Mouse (Mus musculus): Measurements from ENCODE around the gene Dgke. TPM values are rescaled to one million over a fixed set of nuclear protein-coding genes. Genes with fewer than 3 reads are reported as not detected.
"Not testable (repeated sequence)": the region's sequence is repeated elsewhere in the genome, so short reads cannot be mapped to it uniquely, and the experiment has no call there.

Gene Dgke
- total RNA-seq, 2 experiments from 2014 or later: 49.5 to 49.7 TPM

DNA sequence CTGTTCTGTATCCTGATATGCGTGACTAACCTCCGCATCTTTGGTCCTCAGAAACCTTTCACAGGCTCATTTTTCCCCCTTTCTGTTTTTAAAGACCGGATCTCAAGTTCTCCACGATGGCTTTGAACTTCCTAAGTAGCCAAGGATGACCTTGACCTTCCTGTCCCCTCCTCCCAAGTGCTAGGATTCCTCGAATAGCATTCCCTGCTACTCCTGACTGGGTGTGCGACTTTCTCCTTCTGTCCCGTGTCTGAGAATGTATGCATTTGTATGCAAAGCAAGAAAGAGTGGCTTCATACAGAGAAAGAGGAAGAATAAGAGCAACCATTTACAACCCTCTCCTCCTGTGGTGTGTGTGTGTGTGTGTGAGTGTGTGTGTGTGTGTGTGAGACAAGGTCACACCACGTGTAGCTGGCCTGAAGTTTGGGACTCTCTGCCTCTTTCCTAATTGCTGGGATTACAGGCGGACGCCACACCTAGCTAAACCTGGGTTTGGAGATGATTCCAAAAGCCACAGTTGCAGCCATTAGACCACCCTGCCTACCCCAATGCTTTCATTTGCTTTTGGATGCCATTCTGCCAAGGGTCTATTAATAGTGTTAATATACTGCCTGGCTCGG lies 1.3 kb upstream of the Dgke start:
- H3K4me3 ChIP-seq: no peak overlapping the region
- no peak overlapping the region for H3K27ac ChIP-seq
- DNase-seq (ENCODE audit: low spot score in 2 of 2): no peak
- TF ChIP-seq CTCF (conservative IDR thresholded peaks at IDR 0.05): no peak

GRCm38 (mm10) chr11:89067301-89067822 lies 712 bp upstream of the Dgke start:
- H3K4me3 ChIP-seq: no peak overlapping the region
- TF ChIP-seq CTCF (conservative IDR thresholded peaks at IDR 0.05): no peak
- no peak overlapping the region for H3K27ac ChIP-seq
- no peak for DNase-seq (ENCODE audit: low spot score in 2 of 2)

GRCm38 (mm10) chr11:89066126-89066525 lies 524 bp downstream of the Dgke start:
- TF ChIP-seq CTCF (conservative IDR thresholded peaks at IDR 0.05): no peak
- Histone ChIP-seq H3K27ac (no peak overlapping the region), H3K4me3 (no peak overlapping the region)
- no peak for DNase-seq (ENCODE audit: low spot score in 2 of 2)

GRCm38 (mm10) chr11:89065297-89065696 lies 1.4 kb downstream of the Dgke start:
- no peak overlapping the region for H3K4me3 ChIP-seq
- no peak overlapping the region for H3K27ac ChIP-seq
- TF ChIP-seq CTCF (conservative IDR thresholded peaks at IDR 0.05): peak; percentile 67
- no peak for DNase-seq (ENCODE audit: low spot score in 2 of 2)

GRCm38 (mm10) chr11:89064312-89064711 lies 2.3 kb downstream of the Dgke start:
- DNase-seq (ENCODE audit: low spot score in 2 of 2): no peak
- TF ChIP-seq CTCF (conservative IDR thresholded peaks at IDR 0.05): no peak
- H3K27ac ChIP-seq: no peak overlapping the region
- H3K4me3 ChIP-seq: no peak overlapping the region

GRCm38 (mm10) chr11:89061362-89061761 lies 5.3 kb downstream of the Dgke start:
- TF ChIP-seq CTCF (conservative IDR thresholded peaks at IDR 0.05): no peak
- no peak overlapping the region for H3K27ac ChIP-seq
- DNase-seq (ENCODE audit: low spot score in 2 of 2): no peak
- H3K4me3 ChIP-seq: no peak overlapping the region

DNA sequence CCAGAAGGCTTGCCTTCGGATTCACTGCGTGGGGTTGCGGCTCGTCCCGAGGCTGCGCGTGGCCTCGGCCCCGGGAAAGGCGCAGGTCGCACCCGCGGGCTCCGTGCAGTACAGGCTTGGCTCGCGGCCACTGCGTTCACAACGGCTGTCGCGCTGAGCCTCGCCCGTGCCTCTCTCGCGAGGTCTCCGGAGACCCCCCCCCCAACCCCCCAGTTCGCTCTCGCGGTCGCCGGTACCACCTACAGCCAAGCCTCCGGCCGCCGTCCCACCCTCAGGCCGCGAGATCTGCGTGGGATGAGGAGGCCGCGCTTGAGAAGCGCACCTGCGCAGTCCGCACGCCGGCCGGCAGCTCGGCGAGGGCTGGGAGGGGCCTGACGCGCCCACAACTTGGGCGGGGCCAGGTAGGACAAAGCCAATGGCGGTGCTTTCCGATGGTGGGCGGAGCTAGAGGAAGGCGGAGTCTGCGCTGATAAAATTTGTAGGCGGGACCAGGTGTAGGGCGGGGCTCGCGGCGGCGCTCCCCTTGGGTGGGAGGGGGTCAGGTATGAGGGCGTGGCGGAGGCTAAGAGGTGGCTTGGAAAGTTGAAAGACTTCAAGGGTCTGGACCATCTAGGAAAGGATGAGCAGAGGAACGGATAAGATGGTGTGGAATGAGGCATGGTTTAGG lies 6.1 kb downstream of the Dgke start:
- peak; percentile 93 for DNase-seq (ENCODE audit: low spot score in 2 of 2)
- no peak for TF ChIP-seq CTCF (conservative IDR thresholded peaks at IDR 0.05)
- H3K4me3 ChIP-seq: peak overlapping the region; percentile 87
- H3K27ac ChIP-seq: peak overlapping the region; percentile 90

DNA sequence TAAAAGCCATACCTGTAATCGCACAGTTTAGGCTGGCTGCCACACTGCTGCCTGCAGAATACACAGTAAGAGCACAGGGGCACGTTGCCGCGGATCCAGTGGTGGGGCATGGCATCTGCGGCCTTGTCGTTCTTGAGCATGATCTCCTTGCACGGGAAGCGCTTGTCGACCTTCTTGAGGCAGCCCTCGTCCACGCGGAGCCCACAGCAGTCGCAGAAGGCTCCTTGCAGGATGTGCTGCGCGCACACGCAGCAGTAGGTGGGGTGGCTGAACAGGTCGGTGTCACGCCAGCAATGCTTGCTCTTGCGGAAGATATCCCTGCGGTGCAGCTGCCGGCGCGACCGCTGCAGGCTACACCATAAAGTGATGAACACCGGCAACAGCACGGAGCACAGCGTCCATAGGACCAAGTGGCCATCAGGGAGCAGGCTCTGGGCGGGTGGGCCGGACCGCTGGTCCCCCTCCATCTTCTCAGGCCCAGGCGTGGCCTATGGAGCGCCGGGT lies 6.7 kb downstream of the Dgke start:
- Histone ChIP-seq H3K27ac (peak overlapping the region; percentile 90), H3K4me3 (peak overlapping the region; percentile 87)
- 0 out of 2 replicates have a peak, but pooled peaks have one; percentile 2 for TF ChIP-seq CTCF (conservative IDR thresholded peaks at IDR 0.05)
- DNase-seq (ENCODE audit: low spot score in 2 of 2): no peak

DNA sequence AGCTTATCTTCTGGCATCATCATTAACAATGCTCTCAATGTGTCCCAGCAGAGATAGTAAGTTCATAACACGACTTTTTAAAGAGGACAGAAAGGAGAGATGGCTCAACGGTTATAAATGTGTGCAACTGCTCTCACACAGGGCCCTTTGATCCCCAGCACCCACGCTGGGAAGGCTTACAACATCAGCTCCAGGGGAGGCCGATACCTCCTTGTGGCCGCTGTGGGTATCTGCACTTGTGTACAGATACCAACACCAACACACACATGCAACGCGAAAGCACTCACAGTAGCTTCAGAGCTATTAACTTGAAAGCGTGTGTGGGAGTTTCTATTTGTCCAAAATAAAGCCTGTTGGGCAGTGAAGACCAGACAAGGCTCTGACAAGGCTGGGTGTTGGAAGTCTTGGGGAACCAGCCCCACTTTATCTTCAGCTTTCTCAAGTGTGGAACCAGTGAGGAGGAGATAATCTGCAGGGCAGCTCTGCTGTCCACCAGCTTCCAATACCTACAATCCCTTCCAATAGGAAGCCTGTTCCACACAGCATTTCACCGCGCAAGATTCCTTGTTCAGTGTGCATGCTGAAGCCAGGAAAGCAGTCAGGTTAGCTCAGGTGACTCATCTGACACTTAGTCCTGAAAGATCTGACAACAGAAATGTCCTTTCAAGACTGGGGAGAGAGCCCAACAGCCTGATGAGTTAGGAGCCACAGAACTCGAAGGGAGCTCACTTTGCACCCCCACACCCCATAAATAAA lies 8.0 kb downstream of the Dgke start:
- H3K4me3 ChIP-seq: peak overlapping the region; percentile 87
- no peak overlapping the region for H3K27ac ChIP-seq
- TF ChIP-seq CTCF (conservative IDR thresholded peaks at IDR 0.05): peak; percentile 71
- no peak for DNase-seq (ENCODE audit: low spot score in 2 of 2)

- H3K27ac ChIP-seq: peak overlapping the region; percentile 41; the same call in 1 of the 2 replicates
- peak overlapping the region; percentile 23; the same call in 1 of the 2 replicates for H3K4me3 ChIP-seq
- no peak for TF ChIP-seq CTCF (conservative IDR thresholded peaks at IDR 0.05)
- DNase-seq (ENCODE audit: low spot score in 2 of 2): peak in 1 of 2 experiments; percentile 13
These were observed 10.5 kb downstream of the Dgke start for GRCm38 (mm10) chr11:89055931-89056690.

DNA sequence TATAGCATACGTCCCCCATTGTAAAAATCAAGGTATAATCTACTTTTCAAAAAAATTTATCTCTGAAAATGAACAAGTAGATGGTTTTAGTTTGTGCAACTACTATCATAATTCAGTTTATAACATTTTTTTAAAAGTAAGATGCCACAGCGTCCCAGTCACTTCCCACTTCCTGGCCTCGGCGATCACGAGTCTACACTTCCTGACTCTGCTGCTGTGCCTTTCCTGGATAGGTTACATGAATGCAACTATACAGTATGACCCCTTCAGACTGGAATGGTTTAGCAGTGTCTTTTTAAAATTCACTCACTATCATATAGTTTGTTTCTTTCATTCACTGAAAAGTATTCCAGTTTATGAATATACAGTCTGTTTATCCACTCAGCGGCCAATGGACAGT lies 14.9 kb downstream of the Dgke start:
- H3K4me3 ChIP-seq: no peak overlapping the region
- no peak overlapping the region for H3K27ac ChIP-seq
- no peak for DNase-seq (ENCODE audit: low spot score in 2 of 2)
- no peak for TF ChIP-seq CTCF (conservative IDR thresholded peaks at IDR 0.05)

GRCm38 (mm10) chr11:89046021-89046420 lies 20.6 kb downstream of the Dgke start:
- no peak for TF ChIP-seq CTCF (conservative IDR thresholded peaks at IDR 0.05)
- DNase-seq (ENCODE audit: low spot score in 2 of 2): no peak

DNA sequence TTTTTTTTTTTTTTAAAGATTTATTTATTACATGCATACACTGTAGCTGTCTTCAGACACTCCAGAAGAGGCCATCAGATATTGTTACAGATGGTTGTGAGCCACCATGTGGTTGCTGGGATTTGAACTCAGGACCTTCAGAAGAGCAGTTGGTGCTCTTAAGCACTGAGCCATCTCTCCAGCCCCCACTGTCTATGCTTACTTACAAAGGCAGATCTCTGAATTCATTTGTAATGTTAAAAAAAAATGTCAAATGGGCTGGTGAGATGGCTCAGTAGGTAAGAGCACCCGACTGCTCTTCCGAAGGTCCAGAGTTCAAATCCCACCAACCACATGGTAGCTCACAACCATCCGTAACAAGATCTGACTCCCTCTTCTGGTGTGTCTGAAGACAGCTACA lies 21.1 kb downstream of the Dgke start:
- DNase-seq (ENCODE audit: low spot score in 2 of 2); H3K4me3 ChIP-seq: not testable (repeated sequence)

More at GRCm38 (mm10) chr11:89046021-89046420, 20.6 kb downstream of the Dgke start:
- H3K27ac ChIP-seq: no peak overlapping the region
- H3K4me3 ChIP-seq: no peak overlapping the region

More for the DNA sequence above, 21.1 kb downstream of the Dgke start:
- not testable (repeated sequence) for H3K27ac ChIP-seq

Measured in layer of hippocampus, adult 2 months (tissue).